Mouse (Mus musculus) bone marrow macrophage, adult 2 months (primary cell): ENCODE data around the gene Mas1.

Experiments used
- CTCF ChIP-seq: IDR thresholded peaks from 2 replicates; pipeline ENCODE4 v1.5.1; 2012; ENCODE audit warnings: low read depth, mild to moderate bottlenecking, low read length, moderate library complexity
- POLR2A ChIP-seq: IDR thresholded peaks from 2 replicates; pipeline ENCODE4 v1.6.1; 2012; ENCODE audit warnings: mild to moderate bottlenecking, low read depth, low read length, borderline replicate concordance

DNA sequence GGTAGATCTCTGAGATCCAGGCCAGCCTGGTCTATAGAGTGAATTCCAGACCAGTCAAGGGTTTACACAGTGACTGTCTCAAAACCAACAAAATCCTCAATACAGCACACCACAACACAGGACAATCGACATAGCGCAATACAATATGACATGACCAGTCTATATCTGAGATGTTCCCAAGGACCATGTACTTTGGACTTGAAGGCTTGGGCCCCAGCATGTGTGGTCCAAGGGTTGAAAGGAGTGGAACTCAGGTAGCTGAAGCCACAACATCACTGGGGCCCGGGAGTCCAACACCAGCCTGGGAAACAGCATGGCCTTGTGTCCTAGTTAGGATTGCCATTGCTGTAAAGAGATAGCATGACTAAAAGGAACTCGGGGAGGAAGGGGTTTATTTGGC is 35.3 kb downstream of the Mas1 start:
- TF ChIP-seq POLR2A (no peak), CTCF (no peak)
